Mouse (Mus musculus) thymus, postnatal 10 days (tissue): ENCODE data around the gene Nnmt.

Experiments used
- DNase-seq, 2 experiments: peaks; one replicate each; pipeline ENCODE4 v3.0.0; 2021; ENCODE audit warnings: low spot score in 2 of 2

Gene Nnmt

GRCm38 (mm10) chr9:48558637-48559036 is 46.3 kb downstream of the Nnmt start:
- DNase-seq = peak; percentile 13 to 57

- no peak for DNase-seq
Observed at GRCm38 (mm10) chr9:48549056-48549455, 55.9 kb downstream of the Nnmt start.

- DNase-seq = no peak
Observed at GRCm38 (mm10) chr9:48547233-48547632, 57.7 kb downstream of the Nnmt start.
